Mouse (Mus musculus): Measurements from ENCODE around the gene Rnf146. TPM values are rescaled to one million over a fixed set of nuclear protein-coding genes. Genes with fewer than 3 reads are reported as not detected.

Gene Rnf146
- polyA plus RNA-seq, 1 experiment from 2014 or later, result 95.0 TPM

DNA sequence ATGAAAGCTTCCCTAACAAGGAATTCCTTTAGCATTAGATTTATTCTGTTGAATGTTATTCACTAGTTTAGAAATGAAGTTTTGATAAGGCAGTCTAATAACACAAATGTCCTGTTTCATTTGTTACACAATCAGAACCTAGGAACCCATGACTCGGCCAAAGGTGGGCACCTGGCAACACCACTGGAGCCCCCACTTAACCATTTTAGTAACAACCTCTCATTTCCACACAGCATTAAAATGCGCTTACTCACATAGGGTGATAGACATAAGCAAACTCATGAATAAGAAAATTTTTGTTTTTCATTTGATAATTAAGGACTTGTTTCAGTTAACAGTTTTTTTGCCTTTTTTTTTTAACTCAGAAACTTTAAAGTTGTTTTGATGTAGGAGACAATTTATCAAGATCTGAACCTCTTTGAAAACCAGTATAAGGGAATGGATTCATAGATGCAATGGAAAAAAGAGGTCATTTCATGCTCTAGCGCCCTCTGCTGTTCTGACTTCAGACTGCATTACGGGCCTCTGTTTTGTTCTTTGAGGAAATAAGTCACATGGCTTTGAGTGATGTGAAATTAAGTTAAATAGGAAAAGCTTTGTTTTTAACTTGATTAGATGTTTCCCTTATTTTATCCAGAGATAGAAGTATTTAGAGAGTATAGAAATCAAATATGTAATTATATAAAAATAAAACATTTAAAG lies 23.7 kb downstream of the Rnf146 start:
- 52% methylated on average over 4 of the region's 4 CpGs for WGBS
- no peak overlapping the region for H3K27ac ChIP-seq
- no peaks in the 10 kb centered on the region for H3K9me3 ChIP-seq
- H3K4me2 ChIP-seq, result no peak overlapping the region
- H3K4me3 ChIP-seq, result no peak overlapping the region
- H3K9ac ChIP-seq, result no peak overlapping the region
- no peaks in the 10 kb centered on the region for H3K36me3 ChIP-seq (replicated peaks)
- ATAC-seq (replicated peaks), result peak; percentile 65; the same call in 1 of the 2 replicates
- no peaks in the 10 kb centered on the region for H3K27me3 ChIP-seq (replicated peaks)
- H3K4me1 ChIP-seq, result no peaks in the 10 kb centered on the region

DNA sequence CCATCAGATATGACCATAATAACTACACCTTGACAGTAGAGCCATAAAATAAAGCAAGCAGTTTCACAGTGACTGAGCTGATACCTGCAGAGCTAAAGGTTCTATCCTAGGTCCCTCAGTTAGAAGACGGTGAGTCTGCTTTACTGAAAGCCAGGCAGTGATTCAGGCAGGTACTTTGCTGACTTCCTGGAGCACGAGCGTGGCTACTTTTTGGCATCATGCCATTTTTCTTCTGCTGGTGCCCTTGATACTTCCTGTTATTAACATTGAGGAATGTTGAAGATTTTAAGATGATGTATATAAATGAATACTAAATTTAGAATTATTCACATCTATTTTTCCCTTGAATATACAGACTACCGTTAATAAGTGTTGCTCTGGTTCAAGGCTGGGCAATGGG lies 28.4 kb downstream of the Rnf146 start:
- no peak overlapping the region for H3K27ac ChIP-seq
- no peak overlapping the region for H3K4me3 ChIP-seq
- no peaks in the 10 kb centered on the region for H3K4me1 ChIP-seq
- no peak overlapping the region for H3K4me2 ChIP-seq
- no peaks in the 10 kb centered on the region for H3K27me3 ChIP-seq (replicated peaks)
- no peak overlapping the region for H3K9ac ChIP-seq
- WGBS, result 81% methylated on average over 4 of the region's 4 CpGs
- no peak for ATAC-seq (replicated peaks)
- no peaks in the 10 kb centered on the region for H3K9me3 ChIP-seq
- no peaks in the 10 kb centered on the region for H3K36me3 ChIP-seq (replicated peaks)

DNA sequence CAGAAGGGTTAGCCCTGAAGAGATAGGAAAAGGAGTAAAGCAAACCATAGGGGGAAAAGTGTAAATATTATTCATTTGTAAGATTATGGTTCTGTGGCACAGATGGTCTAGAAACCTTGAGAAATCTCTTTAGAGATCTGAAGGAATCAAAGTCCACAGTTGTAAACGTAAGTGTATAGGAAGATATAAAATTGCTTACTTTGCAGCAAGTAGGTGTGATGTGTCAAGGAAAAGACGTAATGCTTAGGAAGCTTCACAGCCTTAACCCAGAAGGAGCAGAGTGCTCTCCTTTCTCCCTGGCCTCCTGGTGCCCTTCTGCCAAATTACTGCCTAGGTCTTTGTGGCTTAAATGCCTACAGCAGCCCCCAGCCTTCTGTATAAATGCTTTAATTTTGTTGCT lies 37.4 kb downstream of the Rnf146 start:
- WGBS, result 97% methylated on average over 2 of the region's 2 CpGs
- no peaks in the 10 kb centered on the region for H3K9me3 ChIP-seq
- H3K9ac ChIP-seq, result no peak overlapping the region
- ATAC-seq (replicated peaks), result no peak
- no peak overlapping the region for H3K27ac ChIP-seq
- no peaks in the 10 kb centered on the region for H3K27me3 ChIP-seq (replicated peaks)
- H3K4me1 ChIP-seq, result no peaks in the 10 kb centered on the region
- H3K4me2 ChIP-seq, result no peak overlapping the region
- H3K36me3 ChIP-seq (replicated peaks), result no peaks in the 10 kb centered on the region
- H3K4me3 ChIP-seq, result no peak overlapping the region

DNA sequence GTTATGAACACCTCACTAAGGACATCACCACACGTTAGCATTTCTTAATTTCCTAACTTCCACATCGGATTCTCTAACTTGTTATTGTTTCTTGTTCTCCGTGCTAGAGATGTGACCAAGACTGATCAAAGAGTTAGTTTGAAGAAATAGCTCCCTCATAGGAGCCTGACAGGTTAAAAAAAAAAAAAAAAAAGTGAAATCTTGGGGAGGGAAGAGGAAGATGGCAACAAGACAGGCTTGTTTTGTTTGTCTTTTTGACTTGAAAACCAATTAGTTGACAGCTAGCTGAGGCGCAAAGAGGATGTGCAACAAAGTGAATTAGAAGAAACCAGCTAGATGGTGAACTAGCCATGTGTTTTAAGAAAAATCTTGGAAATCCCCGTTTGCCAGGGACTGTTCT lies 48.3 kb downstream of the Rnf146 start:
- WGBS, result 31% methylated on average over 5 of the region's 5 CpGs
- peak; percentile 4 for ATAC-seq (replicated peaks)

DNA sequence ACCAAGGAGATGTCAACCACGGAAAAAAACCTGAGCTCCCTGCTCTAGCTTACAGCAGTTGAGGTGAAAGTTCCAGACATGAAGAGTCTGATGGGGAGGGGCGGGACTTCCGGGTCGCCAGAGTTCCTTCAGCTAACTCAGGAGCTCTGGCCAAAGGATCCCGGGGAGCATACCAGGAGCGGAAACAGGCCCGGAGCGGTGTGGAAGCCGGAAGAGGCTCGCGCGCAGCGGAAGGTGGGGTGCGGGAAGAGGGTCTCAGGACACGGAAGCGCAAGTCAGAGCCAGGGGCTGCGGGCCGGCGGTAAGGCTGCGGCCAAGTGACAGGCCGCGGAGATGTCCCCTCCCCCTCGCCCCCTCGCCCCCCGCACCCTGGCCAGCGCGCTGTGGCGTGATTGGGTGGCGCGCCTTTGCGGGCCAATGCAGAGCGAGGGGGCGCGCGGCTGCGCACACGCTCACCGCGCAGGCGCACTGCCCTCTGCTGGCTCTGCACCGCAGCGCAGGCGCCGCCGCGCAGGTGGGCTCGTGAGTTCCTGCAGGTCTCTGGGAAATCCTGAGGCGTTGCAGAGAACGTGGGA lies 49.1 kb downstream of the Rnf146 start, which contains the start of gene Echdc1:
Echdc1 (plus strand) TSS at position 103 of the 575 bp plus-strand sequence.
- H3K4me3 ChIP-seq, result peak within 1 kb of the TSS; percentile 88
- H3K9ac ChIP-seq, result peak within 1 kb of the TSS; percentile 75
- no peaks in the 10 kb centered on the region for H3K36me3 ChIP-seq (replicated peaks)
- no peaks in the 10 kb centered on the region for H3K9me3 ChIP-seq
- H3K4me1 ChIP-seq, result peaks cover 14% of the 10 kb centered on the region
- peak; percentile 100 for ATAC-seq (replicated peaks)
- peak within 1 kb of the TSS; percentile 77 for H3K4me2 ChIP-seq
- no peaks in the 10 kb centered on the region for H3K27me3 ChIP-seq (replicated peaks)
- peak within 1 kb of the TSS; percentile 92 for H3K27ac ChIP-seq
- WGBS, result 0% methylated on average over 46 of the region's 49 CpGs

More for the DNA sequence above, 48.3 kb downstream of the Rnf146 start:
- no peaks in the 10 kb centered on the region for H3K36me3 ChIP-seq (replicated peaks)
- no peaks in the 10 kb centered on the region for H3K9me3 ChIP-seq
- 0 out of 2 replicates have a peak overlapping the region, but pooled peaks have one; percentile 40 for H3K9ac ChIP-seq
- H3K4me3 ChIP-seq, result peak overlapping the region; percentile 88
- H3K4me2 ChIP-seq, result peak overlapping the region; percentile 77
- H3K27me3 ChIP-seq (replicated peaks), result no peaks in the 10 kb centered on the region
- H3K27ac ChIP-seq, result no peak overlapping the region
- peaks cover 14% of the 10 kb centered on the region for H3K4me1 ChIP-seq

DNA sequence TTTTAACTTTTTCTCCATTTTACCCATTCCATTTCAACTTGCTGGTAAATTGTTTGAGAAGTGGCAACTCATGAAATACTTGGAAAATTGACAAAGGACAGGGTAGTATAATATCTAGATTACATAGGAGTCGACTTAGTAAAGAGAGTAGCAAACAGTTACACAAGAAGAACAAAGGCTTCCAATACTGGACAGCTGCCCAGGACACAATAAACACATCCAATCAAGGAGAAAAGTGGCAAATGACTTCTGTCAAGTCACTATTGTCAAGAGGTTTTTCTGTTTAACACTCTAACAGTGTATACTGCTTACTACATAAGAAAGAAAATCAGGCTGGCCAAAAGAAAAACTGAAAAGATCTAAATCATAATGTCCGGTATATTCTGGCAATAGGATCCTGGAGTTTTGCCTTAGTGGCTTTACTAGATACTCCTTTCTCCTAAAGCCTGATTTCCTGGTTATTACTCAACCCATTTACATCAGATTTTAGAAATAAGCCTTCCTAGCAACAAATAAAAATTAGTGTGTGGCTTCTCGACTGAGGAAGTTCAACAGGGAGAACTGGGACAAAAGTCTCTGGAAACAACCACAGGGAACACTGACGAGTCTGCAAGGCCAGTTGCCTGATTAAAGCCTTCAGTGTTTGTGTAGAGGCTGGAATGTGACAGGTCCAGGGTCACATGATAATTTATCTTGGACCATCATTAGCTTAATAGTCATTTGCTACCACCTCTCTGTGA lies 50.6 kb downstream of the Rnf146 start:
- peak overlapping the region; percentile 77; the same call in 1 of the 2 replicates for H3K4me2 ChIP-seq
- no peaks in the 10 kb centered on the region for H3K9me3 ChIP-seq
- ATAC-seq (replicated peaks), result no peak
- no peak overlapping the region for H3K4me3 ChIP-seq
- no peak overlapping the region for H3K9ac ChIP-seq
- no peaks in the 10 kb centered on the region for H3K36me3 ChIP-seq (replicated peaks)
- no peaks in the 10 kb centered on the region for H3K27me3 ChIP-seq (replicated peaks)
- H3K4me1 ChIP-seq, result peaks cover 14% of the 10 kb centered on the region
- H3K27ac ChIP-seq, result no peak overlapping the region
- 76% methylated on average over 4 of the region's 4 CpGs for WGBS

DNA sequence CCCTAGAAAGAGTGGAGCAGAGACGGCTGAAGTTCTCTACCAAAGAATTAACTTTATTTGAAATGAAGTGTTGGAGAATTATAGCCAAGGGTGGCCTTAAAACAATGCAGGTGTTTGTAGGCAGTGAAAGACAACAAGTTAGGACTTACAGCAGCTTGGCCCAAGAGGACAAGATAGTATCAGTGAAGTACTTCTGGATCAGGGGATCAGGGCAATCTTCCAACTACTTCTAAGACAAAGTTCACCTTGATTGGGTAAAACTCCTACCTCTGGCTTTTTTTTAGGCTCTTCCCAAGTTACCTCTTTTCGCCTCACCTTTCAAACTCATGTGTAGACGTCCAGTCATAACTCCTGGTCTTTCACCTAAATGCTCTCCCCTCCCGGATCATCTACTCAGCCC lies 60.0 kb downstream of the Rnf146 start:
- Histone ChIP-seq H3K27ac (no peak overlapping the region), H3K9me3 (no peaks in the 10 kb centered on the region), H3K36me3 (replicated peaks) (no peaks in the 10 kb centered on the region), H3K4me3 (no peak overlapping the region), H3K4me2 (no peak overlapping the region), H3K27me3 (replicated peaks) (no peaks in the 10 kb centered on the region), H3K4me1 (no peaks in the 10 kb centered on the region), H3K9ac (no peak overlapping the region)
- no peak for ATAC-seq (replicated peaks)
- 98% methylated on average over 4 of the region's 4 CpGs for WGBS

Other genes starting within 250 kb of the Rnf146 start
- 112 and 119 TPM in 2 replicates for gene Soga3, start 218.6 kb downstream of the Rnf146 start, polyA plus RNA-seq (2015; fragmentation: Nextera tagmentation; extraction: Ambion mirVana)
- gene Gm49353, start 163.5 kb downstream of the Rnf146 start, polyA plus RNA-seq (2015; fragmentation: Nextera tagmentation; extraction: Ambion mirVana), result 10.6 and 12.3 TPM in 2 replicates
- 31.0 and 33.2 TPM in 2 replicates for gene 9330159F19Rik, start 150.8 kb downstream of the Rnf146 start, polyA plus RNA-seq (2015; fragmentation: Nextera tagmentation; extraction: Ambion mirVana)
- gene Echdc1, start 49.3 kb downstream of the Rnf146 start, polyA plus RNA-seq (2015; fragmentation: Nextera tagmentation; extraction: Ambion mirVana), result 23.4 and 23.5 TPM in 2 replicates
- gene Rspo3, start 173.4 kb upstream of the Rnf146 start, polyA plus RNA-seq (2015; fragmentation: Nextera tagmentation; extraction: Ambion mirVana), result 6.6 and 7.4 TPM in 2 replicates